Mouse (Mus musculus) frontal cortex, postnatal 36 days (tissue): ENCODE results near the gene Olfr876.
A peak's percentile ranks its signal among the peaks of the same experiment; 100 is the strongest.
"Not testable (repeated sequence)": the region's sequence is repeated elsewhere in the genome, so short reads cannot be mapped to it uniquely, and the experiment has no call there.

Source experiments
- DNase-seq, 2 experiments: peaks; one replicate each; pipeline ENCODE4 v3.0.0; 2022; ENCODE audit warnings: low spot score in 2 of 2

Olfr876 gene

DNA sequence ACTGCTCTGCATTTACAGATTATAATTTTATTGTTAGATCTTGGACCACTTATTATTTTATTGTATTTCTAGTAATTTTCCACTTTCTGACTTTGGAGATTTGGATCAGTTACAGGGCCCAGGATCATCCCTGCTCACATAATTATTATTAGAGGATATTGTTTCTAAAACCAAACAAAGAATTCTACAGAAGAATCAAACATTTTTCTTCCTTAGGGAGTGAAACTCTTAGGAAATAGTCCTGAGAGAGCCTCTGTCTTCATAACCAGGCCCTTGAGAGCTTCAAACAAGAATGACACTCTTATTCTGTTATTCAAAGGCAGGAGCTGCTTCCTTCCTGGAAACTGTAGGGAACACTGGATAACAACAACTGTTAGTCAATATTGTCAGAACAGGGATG, at the start of gene Olfr876:
Gene Olfr876, plus strand, starts transcription at position 301 of the 400 bp plus-strand sequence.
- DNase-seq = no peak

DNA sequence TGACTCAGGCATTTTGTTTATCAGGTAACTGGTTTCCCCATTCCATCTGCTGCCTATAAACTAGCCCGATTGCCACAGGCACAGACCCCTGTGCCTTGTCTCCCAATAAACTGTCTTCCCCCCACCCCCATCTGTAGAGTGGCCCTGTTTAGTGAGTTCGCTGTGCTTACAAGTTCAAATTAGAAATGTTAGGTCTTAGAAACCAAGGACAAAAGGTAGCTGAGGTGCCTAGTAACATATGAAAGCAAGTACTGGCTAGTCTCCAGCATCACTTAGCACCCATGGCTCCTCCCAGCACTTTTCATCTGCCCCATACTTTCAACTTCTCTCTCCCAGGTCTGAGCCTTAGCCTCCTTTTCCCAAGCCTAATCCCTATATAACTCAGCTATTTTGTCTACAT, 41.1 kb upstream of the Olfr876 start:
- no peak for DNase-seq

- DNase-seq = no peak
Measured at GRCm38 (mm10) chr9:37762541-37762940, 40.3 kb upstream of the Olfr876 start.

DNA sequence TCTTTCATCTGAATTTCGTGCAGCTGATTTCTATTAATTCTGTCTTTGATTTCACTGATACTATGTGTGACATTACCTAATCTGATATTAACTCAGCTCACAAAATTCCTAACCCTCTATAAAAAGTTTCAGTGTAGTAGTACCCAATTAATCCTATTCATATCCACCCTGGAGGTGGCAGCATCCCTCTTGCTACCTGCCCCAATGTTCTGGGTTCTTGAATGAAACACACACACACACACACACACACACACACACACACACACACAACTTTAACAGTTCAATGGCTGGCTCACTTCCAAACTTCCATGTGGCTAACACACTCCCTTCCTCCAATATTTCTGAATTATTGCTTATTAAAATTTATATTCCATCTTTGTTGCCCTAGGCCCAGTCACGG, 32.2 kb upstream of the Olfr876 start:
- DNase-seq = no peak

- no peak for DNase-seq
Measured at GRCm38 (mm10) chr9:37771759-37772158, 31.1 kb upstream of the Olfr876 start, which contains the start of gene Olfr875. Olfr875 (plus strand) TSS chr9:37771857.

DNA sequence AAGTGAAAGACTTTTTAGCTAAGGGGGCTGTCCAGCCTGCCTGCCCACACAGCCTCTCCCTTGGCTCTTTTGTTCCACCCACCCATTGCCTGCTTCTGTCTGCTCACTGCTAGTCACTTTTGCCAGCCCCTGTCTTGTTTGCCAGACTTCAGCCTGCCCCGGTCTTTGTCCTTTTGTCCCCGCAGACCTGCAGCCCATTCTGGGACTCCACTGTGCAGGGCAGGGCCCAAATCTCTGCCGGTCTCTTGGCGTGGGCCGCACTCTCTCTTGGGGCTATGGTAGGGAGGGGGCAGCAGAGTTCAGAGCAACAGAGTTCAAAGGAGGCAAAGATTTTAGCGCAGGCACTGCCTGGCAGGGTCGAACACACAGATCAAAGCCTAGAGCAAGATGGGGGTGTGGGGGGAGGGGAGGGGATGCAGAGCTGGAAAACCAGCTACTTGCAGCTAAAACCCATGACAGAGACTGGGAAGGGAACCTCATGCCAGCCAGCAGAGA, 20.0 kb upstream of the Olfr876 start:
- DNase-seq = peak in 1 of 2 experiments; percentile 6

GRCm38 (mm10) chr9:37783394-37784387, 19.1 kb upstream of the Olfr876 start:
- not testable (repeated sequence) for DNase-seq

DNA sequence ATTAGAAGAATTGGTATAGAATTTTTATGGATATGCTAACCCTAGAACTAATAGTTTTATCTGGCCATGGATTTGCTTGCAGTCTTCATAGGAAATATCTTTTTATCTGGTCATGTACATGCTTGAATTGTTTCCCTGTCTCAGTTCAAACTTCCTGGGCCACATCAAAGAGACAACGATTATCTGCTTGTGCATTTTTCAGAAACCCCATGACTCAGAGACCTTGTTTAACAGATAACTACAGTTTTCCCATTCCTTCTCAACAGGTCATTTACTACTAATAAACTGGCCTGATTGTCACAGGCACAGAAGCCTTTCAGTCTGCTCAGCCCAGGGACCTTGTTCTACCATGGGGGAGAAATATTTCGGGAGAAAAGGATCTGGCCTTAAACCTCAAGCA, 16.4 kb upstream of the Olfr876 start:
- DNase-seq = no peak

GRCm38 (mm10) chr9:37802055-37802454, 776 bp upstream of the Olfr876 start:
- DNase-seq = peak in 1 of 2 experiments; percentile 63

DNA sequence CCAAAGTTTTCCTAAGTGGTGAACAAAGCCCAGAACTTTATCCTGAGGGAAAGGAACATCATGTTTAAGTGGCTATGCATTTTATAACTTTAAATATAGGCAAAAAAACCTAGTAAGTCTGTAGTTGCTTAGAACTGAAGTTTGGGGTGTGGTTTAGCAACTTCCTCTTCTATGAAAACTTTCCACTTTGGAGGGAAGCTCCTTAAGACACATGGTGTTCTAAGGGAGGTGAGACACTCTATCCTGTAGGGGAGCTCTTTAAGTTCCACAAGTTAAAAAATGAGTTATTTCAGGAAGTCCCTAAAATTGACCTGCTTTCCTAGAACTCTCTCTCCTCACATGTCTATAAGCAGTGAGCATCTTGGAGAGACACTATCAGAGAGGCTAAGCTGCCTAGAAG, 4.4 kb downstream of the Olfr876 start:
- no peak for DNase-seq

- no peak for DNase-seq
Measured at GRCm38 (mm10) chr9:37808456-37808855, 5.6 kb downstream of the Olfr876 start.

- DNase-seq = no peak
Measured at GRCm38 (mm10) chr9:37808976-37809375, 6.1 kb downstream of the Olfr876 start.

- peak in 1 of 2 experiments; percentile 56 for DNase-seq
Measured at GRCm38 (mm10) chr9:37814696-37815095, 11.9 kb downstream of the Olfr876 start.

DNA sequence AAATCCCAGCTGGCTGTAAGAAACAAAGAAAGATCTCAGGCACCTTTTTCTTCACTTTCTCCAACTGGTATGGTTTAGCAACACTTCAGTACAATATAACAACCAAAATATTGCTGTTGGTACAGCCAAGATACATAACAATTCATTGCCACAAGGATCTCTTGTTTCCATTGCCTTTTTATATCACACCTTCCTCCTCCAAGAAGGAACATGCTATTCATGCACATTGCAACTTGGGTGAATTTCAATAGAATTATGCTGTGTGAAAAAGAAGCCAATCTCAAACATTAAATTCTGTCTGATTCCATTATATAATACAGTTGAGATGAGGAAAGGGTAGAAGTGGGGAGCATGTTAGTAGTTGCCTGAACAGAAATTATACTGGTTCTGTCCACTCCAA, 27.1 kb downstream of the Olfr876 start:
- no peak for DNase-seq

DNA sequence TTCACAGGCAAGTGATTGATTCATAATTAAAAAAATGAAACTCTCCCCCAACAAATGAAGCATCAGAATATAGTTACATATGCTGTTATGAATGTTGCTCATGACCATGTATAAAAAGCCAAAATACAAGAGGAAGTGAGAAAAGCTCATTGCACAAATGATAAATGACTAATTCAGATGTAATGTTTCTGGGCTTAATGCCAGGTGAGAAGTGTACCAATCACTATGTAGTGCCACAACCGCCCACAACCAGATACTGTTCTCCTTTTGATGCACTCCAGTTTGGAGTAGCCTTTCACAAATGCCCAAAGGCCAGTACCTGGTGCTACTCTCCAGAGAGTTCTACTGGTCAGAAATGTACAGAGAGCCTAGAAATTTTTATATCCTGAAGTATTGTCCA, 30.5 kb downstream of the Olfr876 start:
- DNase-seq = no peak

GRCm38 (mm10) chr9:37849267-37849666, 46.4 kb downstream of the Olfr876 start:
- no peak for DNase-seq

DNA sequence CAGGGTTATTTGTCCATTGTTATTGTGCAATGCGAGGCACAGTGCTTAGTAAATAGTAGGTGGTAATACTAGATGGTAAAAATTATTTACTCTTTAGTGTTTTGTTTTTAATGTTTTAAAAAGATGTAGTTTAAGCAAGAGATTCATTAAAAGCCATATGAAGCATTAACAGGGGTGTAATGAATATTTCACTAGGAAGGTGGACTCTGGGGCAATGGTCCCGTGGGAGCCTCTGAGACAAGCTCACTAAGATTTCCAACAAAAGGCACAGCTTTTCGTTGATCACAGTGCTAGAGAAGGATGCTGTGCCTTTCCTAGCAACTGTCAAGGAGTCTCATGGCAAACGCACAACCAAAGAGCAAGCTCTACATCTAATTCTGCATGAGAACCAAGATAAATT, 51.1 kb downstream of the Olfr876 start, which contains the start of gene Olfr877:
Gene Olfr877, plus strand, starts transcription at position 301 of the 400 bp plus-strand sequence.
- no peak for DNase-seq
